Mouse (Mus musculus) stomach, postnatal 0 days (tissue): ENCODE measurements around the gene H1f0. TPM values are rescaled to one million over a fixed set of nuclear protein-coding genes. Genes with fewer than 3 reads are reported as not detected.

Experiments
- ATAC-seq: fragments of 200-750 bp; cut with Nextera tagmentation; 2 replicates; pipeline ENCODE4 v1.8.0; 2017; ENCODE audit not compliant: low FRiP score, low TSS enrichment
- DNase-seq: peaks from one replicate; pipeline ENCODE4 v3.0.0-alpha.2; 2016; ENCODE audit warnings: low spot score
- H3K27ac ChIP-seq: fragments of 300-500 bp; sonication (generic); replicated peaks from 2 replicates; pipeline ENCODE4 v1.5.1; 2014; ENCODE audit warnings: mild to moderate bottlenecking, control low read depth
- H3K27me3 ChIP-seq: fragments of 300-500 bp; sonication (generic); 2 replicates; pipeline ENCODE4 v1.6.1; 2014; ENCODE audit warnings: low read length; ENCODE audit not compliant: control insufficient read depth, insufficient read depth
- H3K36me3 ChIP-seq: fragments of 300-500 bp; sonication (generic); 2 replicates; pipeline ENCODE4 v1.6.1; 2014; ENCODE audit warnings: low read length, mixed read lengths; ENCODE audit not compliant: control insufficient read depth, insufficient read depth
- H3K4me1 ChIP-seq: fragments of 300-500 bp; sonication (generic); replicated peaks from 2 replicates; pipeline ENCODE4 v1.6.1; 2014; ENCODE audit warnings: antibody characterized with exemption; ENCODE audit not compliant: control insufficient read depth, insufficient read depth
- H3K4me2 ChIP-seq: fragments of 300-500 bp; sonication (generic); replicated peaks from 2 replicates; pipeline ENCODE4 v1.6.1; 2014; ENCODE audit warnings: low read depth, mild to moderate bottlenecking, control low read depth, moderate library complexity
- H3K4me3 ChIP-seq: fragments of 300-500 bp; sonication (generic); 2 replicates; pipeline ENCODE4 v1.5.1; 2014; ENCODE audit warnings: low read depth, low read length, control low read depth
- H3K9ac ChIP-seq: fragments of 300-500 bp; sonication (generic); 2 replicates; pipeline ENCODE4 v1.6.1; 2014; ENCODE audit warnings: mild to moderate bottlenecking, low read length, control low read depth, mixed read lengths
- H3K9me3 ChIP-seq: fragments of 300-500 bp; sonication (generic); 2 replicates; pipeline ENCODE4 v1.6.1; 2016; ENCODE audit warnings: low read length; ENCODE audit not compliant: control insufficient read depth
- CTCF ChIP-seq: IDR thresholded peaks from 2 replicates; pipeline ENCODE4 v1.5.1; 2016; ENCODE audit warnings: antibody characterized with exemption, low read depth, mild to moderate bottlenecking, moderate library complexity
- EP300 ChIP-seq: optimal IDR thresholded peaks from 2 replicates; pipeline ENCODE3; 2016; ENCODE audit warnings: antibody characterized with exemption
- WGBS: fragments of 180-500 bp; shearing (Covaris S2); extraction: QIAGEN DNeasy Blood & Tissue Kit; methylation state at CpG from one replicate; pipeline ENCODE4 v1.1.7; 2014; 5-methylcytosine and 5-hydroxymethylcytosine counted together
- polyA plus RNA-seq: library from polyadenylated mRNA; unstranded; fragments of >200 nt; fragmentation: Nextera tagmentation; extraction: Ambion mirVana; gene quantifications from 2 replicates; pipeline ENCODE4 v1.2.1, GENCODE M21; 2015

The H1f0 gene
- polyA plus RNA-seq, 1 experiment from 2014 or later: 285 TPM

GRCm38 (mm10) chr15:78984286-78984778 is 43.9 kb upstream of the H1f0 start:
- Histone ChIP-seq H3K27me3 (no peaks in the 10 kb centered on the region), H3K27ac (peak overlapping the region; percentile 97), H3K4me1 (peaks cover under 1% of the 10 kb centered on the region), H3K9ac (peak overlapping the region; percentile 90), H3K4me3 (peak overlapping the region; percentile 93), H3K4me2 (peak overlapping the region; percentile 92), H3K36me3 (peaks cover 3% of the 10 kb centered on the region; the same call in 1 of the 2 replicates), H3K9me3 (no peaks in the 10 kb centered on the region)
- DNase-seq (no peak), ATAC-seq (no peak)
- TF ChIP-seq EP300 (no peak), CTCF (0 out of 2 replicates have a peak, but pooled peaks have one; percentile 0)
- 18% methylated on average over 5 of the region's 5 CpGs for WGBS

GRCm38 (mm10) chr15:78986536-78987220 is 41.6 kb upstream of the H1f0 start:
- Histone ChIP-seq H3K36me3 (peaks cover 13% of the 10 kb centered on the region; the same call in 1 of the 2 replicates), H3K9ac (no peak overlapping the region; the same call in 1 of the 2 replicates), H3K27ac (peak overlapping the region; percentile 40; the same call in 1 of the 2 replicates), H3K4me1 (no peaks in the 10 kb centered on the region; the same call in none of the 2 replicates), H3K27me3 (no peaks in the 10 kb centered on the region), H3K4me3 (no peak overlapping the region), H3K9me3 (no peaks in the 10 kb centered on the region), H3K4me2 (no peak overlapping the region)
- ATAC-seq (no peak), DNase-seq (no peak)
- TF ChIP-seq CTCF: no peak
- TF ChIP-seq EP300: no peak
- WGBS: 64% methylated on average over 11 of the region's 11 CpGs

- no peak overlapping the region for H3K27ac ChIP-seq
- no peaks in the 10 kb centered on the region; the same call in none of the 2 replicates for H3K4me1 ChIP-seq
- no peaks in the 10 kb centered on the region for H3K9me3 ChIP-seq
- H3K36me3 ChIP-seq: peaks cover 24% of the 10 kb centered on the region
- ATAC-seq (no peak), DNase-seq (peak; percentile 50)
- no peak overlapping the region for H3K4me2 ChIP-seq
- no peaks in the 10 kb centered on the region for H3K27me3 ChIP-seq
- no peak overlapping the region for H3K9ac ChIP-seq
- 38% methylated on average over 14 of the region's 14 CpGs for WGBS
- TF ChIP-seq CTCF: no peak
- no peak for TF ChIP-seq EP300
- no peak overlapping the region for H3K4me3 ChIP-seq
Measured at GRCm38 (mm10) chr15:78988499-78988971, 39.7 kb upstream of the H1f0 start.

GRCm38 (mm10) chr15:78989152-78990092 is 38.8 kb upstream of the H1f0 start:
- Histone ChIP-seq H3K4me1 (no peaks in the 10 kb centered on the region; the same call in 1 of the 2 replicates), H3K27ac (no peak overlapping the region), H3K9me3 (no peaks in the 10 kb centered on the region), H3K9ac (no peak overlapping the region), H3K36me3 (peaks cover 33% of the 10 kb centered on the region), H3K4me3 (no peak overlapping the region), H3K27me3 (no peaks in the 10 kb centered on the region), H3K4me2 (no peak overlapping the region)
- DNase-seq: no peak
- no peak for ATAC-seq
- TF ChIP-seq CTCF (no peak), EP300 (no peak)
- 89% methylated on average over 14 of the region's 14 CpGs for WGBS

- peaks cover 34% of the 10 kb centered on the region for H3K36me3 ChIP-seq
- WGBS: 90% methylated on average over 9 of the region's 9 CpGs
Measured at GRCm38 (mm10) chr15:78990093-78990463, 38.2 kb upstream of the H1f0 start.

More at GRCm38 (mm10) chr15:78990093-78990463, 38.2 kb upstream of the H1f0 start:
- Histone ChIP-seq H3K27me3 (no peaks in the 10 kb centered on the region), H3K4me2 (no peak overlapping the region), H3K27ac (no peak overlapping the region), H3K9ac (no peak overlapping the region), H3K4me3 (no peak overlapping the region), H3K4me1 (no peaks in the 10 kb centered on the region; the same call in 1 of the 2 replicates), H3K9me3 (no peaks in the 10 kb centered on the region)
- ATAC-seq (no peak), DNase-seq (no peak)
- TF ChIP-seq CTCF: no peak
- no peak for TF ChIP-seq EP300
